Mouse (Mus musculus) lung, embryonic 14.5 days (tissue): Measurements from ENCODE around the gene Glud1. TPM values are rescaled to one million over a fixed set of nuclear protein-coding genes. Genes with fewer than 3 reads are reported as not detected.
A peak's percentile ranks its signal among the peaks of the same experiment; 100 is the strongest.

Experiments used
- ATAC-seq: fragments of 200-750 bp; cut with Nextera tagmentation; 2 replicates; pipeline ENCODE4 v1.8.0; 2017; ENCODE audit warnings: mild to moderate bottlenecking, moderate TSS enrichment, moderate library complexity; ENCODE audit not compliant: insufficient read depth
- DNase-seq: peaks from one replicate; pipeline ENCODE4 v3.0.0-alpha.2; 2015
- H3K27ac ChIP-seq: fragments of 300-500 bp; sonication (generic); 2 replicates; pipeline ENCODE4 v1.5.1; 2014; ENCODE audit warnings: low read depth, mild to moderate bottlenecking, moderate library complexity
- H3K27me3 ChIP-seq: fragments of 300-500 bp; sonication (generic); 2 replicates; pipeline ENCODE4 v1.6.1; 2014; ENCODE audit warnings: low read length, control low read depth; ENCODE audit not compliant: insufficient read depth
- H3K36me3 ChIP-seq: fragments of 300-500 bp; sonication (generic); 2 replicates; pipeline ENCODE4 v1.6.1; 2014; ENCODE audit warnings: control low read depth; ENCODE audit not compliant: insufficient read depth
- H3K4me1 ChIP-seq: fragments of 300-500 bp; sonication (generic); 2 replicates; pipeline ENCODE4 v1.6.1; 2014; ENCODE audit warnings: antibody characterized with exemption, control low read depth; ENCODE audit not compliant: insufficient read depth
- H3K4me2 ChIP-seq: fragments of 300-500 bp; sonication (generic); 2 replicates; pipeline ENCODE4 v1.6.1; 2014; ENCODE audit warnings: mild to moderate bottlenecking
- H3K4me3 ChIP-seq: fragments of 300-500 bp; sonication (generic); 2 replicates; pipeline ENCODE4 v1.5.1; 2014; ENCODE audit warnings: low read depth, low read length
- H3K9ac ChIP-seq: fragments of 300-500 bp; sonication (generic); 2 replicates; pipeline ENCODE4 v1.6.1; 2014
- H3K9me3 ChIP-seq: fragments of 300-500 bp; sonication (generic); 2 replicates; pipeline ENCODE4 v1.6.1; 2016; ENCODE audit warnings: low read depth, low read length, control low read depth
- CTCF ChIP-seq: IDR thresholded peaks from 2 replicates; pipeline ENCODE4 v1.5.1; 2016; ENCODE audit warnings: antibody characterized with exemption, low read depth
- WGBS: fragments of 180-500 bp; shearing (Covaris S2); extraction: QIAGEN DNeasy Blood & Tissue Kit; methylation state at CpG from one replicate; pipeline ENCODE4 v1.1.7; 2014; 5-methylcytosine and 5-hydroxymethylcytosine counted together
- polyA plus RNA-seq: library from polyadenylated mRNA; unstranded; fragments of >200 nt; fragmentation: Nextera tagmentation; extraction: Ambion mirVana; gene quantifications from 2 replicates; pipeline ENCODE4 v1.2.1, GENCODE M21; 2014

The Glud1 gene
- polyA plus RNA-seq, 1 experiment from 2014 or later = 84.2 TPM

DNA sequence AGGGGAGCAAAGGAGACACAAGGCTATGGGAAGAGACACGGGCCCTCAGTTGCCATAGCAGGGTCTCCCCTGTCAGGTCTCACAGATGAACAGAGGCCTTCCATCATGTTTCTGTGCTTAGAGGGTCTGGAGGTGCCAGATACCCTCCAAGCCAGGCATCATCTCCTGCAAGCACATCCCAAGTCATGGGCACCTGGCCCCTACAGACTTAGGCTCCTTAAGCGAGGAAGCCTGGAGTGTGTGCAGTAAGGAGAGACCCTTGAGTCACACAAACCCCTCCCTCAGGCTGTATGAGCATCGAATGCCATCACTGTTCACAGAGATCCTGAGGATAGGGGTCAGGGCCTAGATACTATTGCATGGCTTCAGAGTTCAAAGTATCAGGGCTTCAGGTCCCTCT, 60.4 kb downstream of the Glud1 start:
- no peaks in the 10 kb centered on the region for H3K9me3 ChIP-seq
- WGBS = 83% methylated on average over 3 of the region's 3 CpGs
- DNase-seq (no peak), ATAC-seq (no peak)
- no peak overlapping the region for H3K9ac ChIP-seq
- no peaks in the 10 kb centered on the region for H3K36me3 ChIP-seq
- no peak overlapping the region for H3K4me3 ChIP-seq
- H3K27ac ChIP-seq = no peak overlapping the region
- no peaks in the 10 kb centered on the region for H3K27me3 ChIP-seq
- no peaks in the 10 kb centered on the region for H3K4me1 ChIP-seq
- H3K4me2 ChIP-seq = no peak overlapping the region
- no peak for TF ChIP-seq CTCF

DNA sequence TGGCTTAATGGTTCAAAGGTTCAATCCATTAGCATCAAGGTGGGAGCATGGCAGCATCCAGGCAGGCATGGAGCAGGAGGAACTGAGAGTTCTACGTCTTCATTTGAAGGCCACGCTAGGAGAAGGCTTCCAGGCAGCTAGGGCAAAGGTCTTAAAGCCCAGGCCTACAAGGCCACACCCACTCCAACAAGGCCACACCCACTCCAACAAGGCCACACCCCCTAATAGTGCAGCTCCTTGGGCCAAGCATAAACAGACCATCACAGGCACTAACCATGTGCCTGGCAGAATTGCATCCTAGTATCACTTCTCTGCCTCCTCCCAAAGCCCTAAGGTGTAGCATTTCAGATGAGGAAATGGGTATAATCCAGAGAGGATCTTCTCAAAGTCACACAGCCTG, 61.2 kb downstream of the Glud1 start:
- no peak overlapping the region for H3K4me2 ChIP-seq
- no peak overlapping the region for H3K4me3 ChIP-seq
- H3K9me3 ChIP-seq = no peaks in the 10 kb centered on the region
- no peaks in the 10 kb centered on the region for H3K36me3 ChIP-seq
- H3K4me1 ChIP-seq = no peaks in the 10 kb centered on the region
- H3K27me3 ChIP-seq = no peaks in the 10 kb centered on the region
- H3K27ac ChIP-seq = no peak overlapping the region
- 82% methylated on average over 2 of the region's 2 CpGs for WGBS
- ATAC-seq = no peak
- no peak for TF ChIP-seq CTCF
- no peak overlapping the region for H3K9ac ChIP-seq
- DNase-seq = no peak

DNA sequence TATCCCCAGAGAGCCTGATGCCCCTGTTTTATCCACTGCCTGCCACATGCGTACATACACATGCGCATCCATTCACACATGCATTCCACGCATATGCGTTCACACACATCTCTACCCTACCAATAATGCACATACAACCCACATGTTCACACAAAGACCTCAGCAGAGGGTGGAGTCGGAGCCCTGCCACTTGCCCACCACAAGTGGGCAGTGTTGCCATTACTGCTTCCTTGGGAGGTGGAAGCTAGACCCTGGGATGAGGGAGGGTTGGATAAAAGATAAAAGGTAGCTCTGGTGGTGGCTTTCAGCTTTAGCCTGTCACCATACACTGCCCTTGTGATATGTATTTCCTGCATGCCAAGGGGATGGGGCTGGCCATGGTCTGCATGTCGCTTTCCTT, 62.1 kb downstream of the Glud1 start:
- Histone ChIP-seq H3K27me3 (no peaks in the 10 kb centered on the region), H3K4me1 (no peaks in the 10 kb centered on the region), H3K9me3 (no peaks in the 10 kb centered on the region), H3K4me2 (no peak overlapping the region), H3K27ac (no peak overlapping the region), H3K9ac (no peak overlapping the region), H3K4me3 (no peak overlapping the region), H3K36me3 (no peaks in the 10 kb centered on the region)
- ATAC-seq = no peak
- WGBS = 78% methylated on average over 6 of the region's 6 CpGs
- peak; percentile 58 for DNase-seq
- TF ChIP-seq CTCF = peak; percentile 76

DNA sequence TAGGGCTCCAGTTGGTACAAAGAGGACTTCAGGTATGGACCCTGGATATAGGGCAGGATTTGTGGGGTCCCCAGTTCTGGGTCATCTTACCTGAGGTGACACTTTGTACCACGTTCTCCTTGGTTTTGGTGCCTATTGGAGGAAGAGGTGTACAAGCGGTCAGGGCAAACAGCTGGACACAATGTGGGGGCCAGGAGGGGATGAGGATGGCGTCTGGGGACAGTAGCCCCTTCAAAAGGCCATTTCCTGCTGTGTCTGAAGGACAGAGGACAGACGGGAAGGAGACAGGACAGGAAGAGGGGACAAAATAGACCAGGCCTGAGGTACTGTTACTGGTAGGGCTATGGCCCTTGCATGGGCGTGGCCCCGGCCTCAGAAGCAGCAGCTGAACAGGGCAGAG, 63.1 kb downstream of the Glud1 start:
- no peak for DNase-seq
- Histone ChIP-seq H3K4me1 (no peaks in the 10 kb centered on the region), H3K9ac (no peak overlapping the region), H3K36me3 (no peaks in the 10 kb centered on the region), H3K4me2 (no peak overlapping the region), H3K27ac (no peak overlapping the region), H3K27me3 (no peaks in the 10 kb centered on the region), H3K9me3 (no peaks in the 10 kb centered on the region), H3K4me3 (no peak overlapping the region)
- no peak for TF ChIP-seq CTCF
- ATAC-seq = no peak
- 74% methylated on average over 6 of the region's 6 CpGs for WGBS

- Histone ChIP-seq H3K4me3 (peak within 1 kb of the TSS; percentile 23), H3K27me3 (no peaks in the 10 kb centered on the region), H3K4me1 (no peaks in the 10 kb centered on the region), H3K9me3 (no peaks in the 10 kb centered on the region), H3K36me3 (no peaks in the 10 kb centered on the region), H3K9ac (no peak within 1 kb of the TSS), H3K4me2 (peak within 1 kb of the TSS; percentile 48), H3K27ac (no peak within 1 kb of the TSS)
- TF ChIP-seq CTCF = no peak
- peak; percentile 73 for DNase-seq
- peak; percentile 57; the same call in 1 of the 2 replicates for ATAC-seq
- 25% methylated on average over 10 of the region's 10 CpGs for WGBS
Observed at GRCm38 (mm10) chr14:34374577-34374976, 64.0 kb downstream of the Glud1 start, which contains the start of gene Sncg. Gene Sncg (minus strand): TSS chr14:34374789.

GRCm38 (mm10) chr14:34375415-34375904, 64.9 kb downstream of the Glud1 start, which contains the start of gene Mmrn2:
Gene Mmrn2 (plus strand): TSS chr14:34375465.
- Histone ChIP-seq H3K4me3 (peak within 1 kb of the TSS; percentile 23), H3K9me3 (no peaks in the 10 kb centered on the region), H3K27ac (no peak within 1 kb of the TSS), H3K4me1 (no peaks in the 10 kb centered on the region), H3K27me3 (no peaks in the 10 kb centered on the region), H3K4me2 (peak within 1 kb of the TSS; percentile 48), H3K9ac (no peak within 1 kb of the TSS), H3K36me3 (no peaks in the 10 kb centered on the region)
- no peak for DNase-seq
- no peak for ATAC-seq
- TF ChIP-seq CTCF = no peak
- 74% methylated on average over 13 of the region's 13 CpGs for WGBS

DNA sequence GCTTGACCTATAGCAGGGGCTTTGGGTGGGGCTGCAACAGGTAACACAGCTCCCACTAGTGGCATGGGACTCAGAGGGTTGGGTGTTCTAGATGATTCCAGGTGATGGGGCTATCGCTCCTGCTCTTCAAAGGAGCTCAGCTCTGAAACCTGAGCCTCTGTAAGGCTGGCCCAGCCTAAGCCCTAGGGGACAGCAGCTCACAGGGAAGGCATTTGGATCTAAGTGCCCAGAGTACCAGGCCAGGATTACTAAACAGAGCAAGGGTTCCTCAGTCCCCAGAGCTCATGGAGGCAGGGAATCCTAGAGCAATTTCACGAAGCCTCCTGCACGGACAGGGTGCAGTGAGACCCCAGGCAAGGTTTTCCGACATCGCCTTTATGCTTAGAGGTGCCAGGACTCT, 65.4 kb downstream of the Glud1 start:
- ATAC-seq (no peak), DNase-seq (no peak)
- 77% methylated on average over 5 of the region's 5 CpGs for WGBS
- Histone ChIP-seq H3K27me3 (no peaks in the 10 kb centered on the region), H3K9ac (no peak overlapping the region), H3K27ac (no peak overlapping the region), H3K4me3 (peak overlapping the region; percentile 23), H3K36me3 (no peaks in the 10 kb centered on the region), H3K4me1 (no peaks in the 10 kb centered on the region), H3K4me2 (peak overlapping the region; percentile 48), H3K9me3 (no peaks in the 10 kb centered on the region)
- no peak for TF ChIP-seq CTCF

DNA sequence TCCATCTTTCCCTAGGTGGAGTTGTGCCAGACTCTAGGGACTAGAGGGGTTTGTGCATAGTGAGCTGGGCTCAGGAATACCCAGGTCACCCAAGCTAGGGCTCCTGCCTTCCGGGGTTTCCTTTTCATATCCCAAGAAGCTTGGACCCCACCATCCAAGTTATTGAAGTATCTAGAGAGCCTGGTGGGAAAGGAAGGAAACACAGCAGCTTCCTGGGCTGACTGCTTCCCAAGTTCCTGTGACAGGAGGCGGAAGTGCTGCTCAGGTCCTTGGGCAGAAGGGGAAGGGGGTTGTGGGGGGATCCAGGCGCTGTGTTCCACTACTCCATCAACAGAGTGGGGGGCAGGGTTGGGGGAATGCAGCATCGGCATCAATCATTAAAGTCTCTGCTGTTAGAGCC, 66.6 kb downstream of the Glud1 start:
- no peak overlapping the region for H3K9ac ChIP-seq
- no peaks in the 10 kb centered on the region for H3K4me1 ChIP-seq
- ATAC-seq (no peak), DNase-seq (no peak)
- peak overlapping the region; percentile 36; the same call in 1 of the 2 replicates for H3K27ac ChIP-seq
- H3K27me3 ChIP-seq = no peaks in the 10 kb centered on the region
- no peaks in the 10 kb centered on the region for H3K36me3 ChIP-seq
- H3K9me3 ChIP-seq = no peaks in the 10 kb centered on the region
- H3K4me2 ChIP-seq = peak overlapping the region; percentile 48
- WGBS = 61% methylated on average over 4 of the region's 4 CpGs
- TF ChIP-seq CTCF = no peak
- H3K4me3 ChIP-seq = no peak overlapping the region
